Mouse (Mus musculus) colon, adult 2 months (tissue): Measurements from ENCODE around the gene Gm1993. TPM values are rescaled to one million over a fixed set of nuclear protein-coding genes. Genes with fewer than 3 reads are reported as not detected.

Experiments
- polyA plus RNA-seq: library from polyadenylated mRNA; depleted of rRNA; stranded (reverse); fragments of >200 nt; gene quantifications from 2 replicates; pipeline ENCODE4 v1.2.3, GENCODE M21; 2012; rRNA removed

Gene Gm1993
- polyA plus RNA-seq, result not detected in 2 replicates

GRCm38 (mm10) chrX:25570352-25570751 lies at the start of gene Gm1993:
Gm1993 (minus strand) TSS chrX:25570452.

